Mouse (Mus musculus): ENCODE results near the gene Sf3b4.

DNA sequence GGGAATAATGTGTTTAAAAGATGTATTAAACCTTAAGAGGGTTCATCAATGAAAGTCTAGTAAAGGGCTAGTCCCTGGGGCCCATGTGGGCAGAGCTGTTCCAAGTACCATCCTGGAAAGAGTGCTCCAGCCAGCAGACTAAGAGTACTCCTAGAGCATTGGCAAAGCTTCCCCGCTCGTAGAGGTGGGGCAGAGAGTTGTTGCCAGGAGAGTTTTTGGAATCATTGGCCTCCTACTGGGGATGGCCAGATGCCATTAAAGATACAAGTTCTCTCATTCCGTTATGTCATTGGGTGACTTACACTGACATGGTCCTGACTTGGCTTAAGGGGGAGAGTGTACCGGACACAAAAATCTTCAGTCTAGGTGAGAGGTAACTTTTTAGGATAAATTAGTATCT is 7.4 kb downstream of the Sf3b4 start:
- TF ChIP-seq CTCF (IDR thresholded peaks at IDR 0.05; ENCODE audit: low read depth) = no peak
- no peak for TF ChIP-seq EP300 (optimal IDR thresholded peaks at IDR 0.05)

Data from stomach, postnatal 0 days (tissue).